Mouse (Mus musculus): ENCODE data around the gene Zfp526. TPM values are rescaled to one million over a fixed set of nuclear protein-coding genes. Genes with fewer than 3 reads are reported as not detected.

The Zfp526 gene
- polyA plus RNA-seq (2015; fragmentation: Nextera tagmentation; extraction: Ambion mirVana), result 2.3 and 2.8 TPM in 2 replicates

DNA sequence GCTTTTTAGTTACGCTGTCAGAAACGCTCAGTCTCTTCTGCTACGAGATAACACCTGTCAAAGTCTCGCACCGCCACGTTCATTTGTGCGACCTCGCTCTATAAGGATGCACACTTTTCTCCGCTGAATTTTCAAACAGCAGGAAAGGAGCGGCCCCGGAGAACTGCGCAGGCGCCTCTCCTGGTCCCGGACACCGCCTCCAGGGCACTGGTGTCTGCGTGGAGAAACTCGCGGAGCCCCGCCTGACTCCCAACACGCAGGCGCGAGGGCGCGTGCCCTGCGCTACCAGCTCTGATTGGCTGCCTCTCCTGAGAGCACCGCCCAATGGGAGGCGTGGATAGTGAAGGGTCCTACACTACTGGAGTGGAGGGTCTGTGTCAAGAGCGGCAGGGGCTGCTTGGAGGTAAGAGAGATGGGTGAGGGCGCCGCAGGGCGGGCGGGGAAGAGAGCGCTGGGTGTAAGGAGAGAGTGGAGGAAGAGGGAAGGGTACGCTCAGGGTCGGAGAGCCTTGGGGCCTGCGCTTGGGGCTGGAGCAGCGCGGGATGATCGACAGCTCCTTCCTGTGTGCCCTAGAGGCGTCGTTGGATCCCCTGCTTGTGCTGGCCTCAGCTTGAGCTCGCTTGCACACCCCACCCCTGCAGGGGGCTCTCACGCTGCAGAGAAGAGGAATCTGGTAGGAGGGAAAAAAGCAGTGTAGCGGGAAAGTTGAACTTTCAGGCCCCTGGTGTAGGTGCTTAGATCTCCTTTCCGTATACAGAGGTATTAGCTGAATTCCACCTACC, at the start of gene Zfp526:
Gene Zfp526 (plus strand): TSS at position 324 of the 782 bp plus-strand sequence.
- ATAC-seq (ENCODE audit: low FRiP score, low read depth), result peak; percentile 95

DNA sequence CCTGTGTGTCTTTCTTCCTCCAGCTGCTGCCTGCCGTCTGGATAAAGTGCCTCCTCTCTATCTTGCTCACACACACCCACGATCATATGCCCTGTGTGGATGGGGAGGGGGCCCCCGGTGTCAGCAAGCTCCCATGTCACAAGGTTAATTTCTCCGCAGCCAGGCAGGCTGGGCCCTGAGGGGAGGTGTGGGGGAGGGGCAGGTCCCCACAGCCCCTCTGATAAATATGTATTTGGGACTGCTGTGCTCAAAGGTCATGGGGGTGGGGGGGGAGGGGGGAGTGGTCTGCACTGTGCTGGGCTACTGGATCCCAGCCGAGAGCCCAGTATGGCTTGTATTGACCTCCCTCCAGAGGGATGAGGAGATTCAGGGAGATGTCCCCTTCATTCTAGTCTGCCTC, 48.6 kb upstream of the Zfp526 start:
- 21% methylated on average over 5 of the region's 5 CpGs for WGBS
- H3K27ac ChIP-seq, result no peak overlapping the region

More for the DNA sequence above, at the start of gene Zfp526:
- no peaks in the 10 kb centered on the region for H3K9me3 ChIP-seq
- no peaks in the 10 kb centered on the region for H3K27me3 ChIP-seq
- peaks cover 30% of the 10 kb centered on the region for H3K36me3 ChIP-seq
- WGBS, result under 1% methylated on average over 41 of the region's 45 CpGs
- peak within 1 kb of the TSS; percentile 94 for H3K4me2 ChIP-seq (replicated peaks)
- H3K9ac ChIP-seq, result peak within 1 kb of the TSS; percentile 85
- peak within 1 kb of the TSS; percentile 92 for H3K27ac ChIP-seq
- peaks cover 31% of the 10 kb centered on the region for H3K4me1 ChIP-seq
- H3K4me3 ChIP-seq, result peak within 1 kb of the TSS; percentile 76

DNA sequence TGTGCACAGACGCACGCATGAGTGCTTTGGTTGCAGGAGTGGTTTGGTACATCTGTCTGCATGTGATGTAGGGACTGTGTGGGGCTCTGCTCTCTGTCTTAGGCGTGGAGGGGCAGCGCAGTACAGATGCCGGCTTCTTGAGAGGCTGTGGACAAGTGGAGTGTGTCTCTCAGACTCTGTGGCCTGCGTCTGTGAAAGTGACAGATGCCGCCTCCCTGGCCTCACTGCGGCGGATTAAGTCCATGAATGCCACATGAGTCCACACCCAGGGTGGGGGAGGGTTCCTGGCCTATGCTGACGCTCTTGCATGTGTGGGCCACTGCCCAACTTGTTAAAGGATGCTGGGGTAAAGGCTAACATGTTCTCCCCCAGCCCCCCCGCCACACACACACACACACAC, 46.9 kb upstream of the Zfp526 start:
- Histone ChIP-seq H3K9me3 (no peaks in the 10 kb centered on the region), H3K27me3 (peaks cover 57% of the 10 kb centered on the region), H3K36me3 (no peaks in the 10 kb centered on the region), H3K4me1 (peaks cover 12% of the 10 kb centered on the region), H3K9ac (no peak overlapping the region), H3K4me2 (replicated peaks) (no peak overlapping the region), H3K27ac (no peak overlapping the region), H3K4me3 (no peak overlapping the region)
- no peak for ATAC-seq (ENCODE audit: low FRiP score, low read depth)
- WGBS, result 51% methylated on average over 11 of the region's 11 CpGs

More for the DNA sequence above, 48.6 kb upstream of the Zfp526 start:
- ATAC-seq (ENCODE audit: low FRiP score, low read depth), result no peak
- H3K36me3 ChIP-seq, result no peaks in the 10 kb centered on the region
- peaks cover 45% of the 10 kb centered on the region for H3K27me3 ChIP-seq
- no peak overlapping the region for H3K4me3 ChIP-seq
- H3K4me1 ChIP-seq, result no peaks in the 10 kb centered on the region
- H3K9ac ChIP-seq, result no peak overlapping the region
- H3K4me2 ChIP-seq (replicated peaks), result no peak overlapping the region
- H3K9me3 ChIP-seq, result no peaks in the 10 kb centered on the region

DNA sequence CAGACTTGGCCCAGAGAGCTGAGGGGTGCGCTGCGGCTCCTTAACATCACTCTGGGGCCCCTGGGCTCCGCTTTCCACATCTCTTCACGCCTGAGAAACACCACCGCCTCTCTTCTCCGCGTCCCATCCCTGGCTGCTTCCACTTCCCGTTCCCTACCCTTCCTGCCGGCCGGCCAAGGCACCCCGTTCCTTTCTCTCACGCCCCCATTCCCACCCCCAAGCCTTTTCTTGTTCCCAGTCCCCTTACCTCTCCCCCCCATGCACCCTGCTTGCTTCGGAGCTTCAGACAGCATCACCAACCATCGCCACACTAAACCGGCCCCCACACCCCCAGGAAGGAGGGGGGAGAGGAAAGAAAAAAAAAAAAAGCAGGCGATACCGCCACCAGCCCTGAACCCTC, 42.9 kb upstream of the Zfp526 start:
- Histone ChIP-seq H3K36me3 (no peaks in the 10 kb centered on the region), H3K27me3 (peaks cover 87% of the 10 kb centered on the region), H3K4me3 (peak overlapping the region; percentile 58), H3K27ac (no peak overlapping the region), H3K9ac (peak overlapping the region; percentile 65), H3K9me3 (no peaks in the 10 kb centered on the region), H3K4me2 (replicated peaks) (peak overlapping the region; percentile 85), H3K4me1 (peaks cover 31% of the 10 kb centered on the region)
- no peak for ATAC-seq (ENCODE audit: low FRiP score, low read depth)
- 1% methylated on average over 17 of the region's 17 CpGs for WGBS

DNA sequence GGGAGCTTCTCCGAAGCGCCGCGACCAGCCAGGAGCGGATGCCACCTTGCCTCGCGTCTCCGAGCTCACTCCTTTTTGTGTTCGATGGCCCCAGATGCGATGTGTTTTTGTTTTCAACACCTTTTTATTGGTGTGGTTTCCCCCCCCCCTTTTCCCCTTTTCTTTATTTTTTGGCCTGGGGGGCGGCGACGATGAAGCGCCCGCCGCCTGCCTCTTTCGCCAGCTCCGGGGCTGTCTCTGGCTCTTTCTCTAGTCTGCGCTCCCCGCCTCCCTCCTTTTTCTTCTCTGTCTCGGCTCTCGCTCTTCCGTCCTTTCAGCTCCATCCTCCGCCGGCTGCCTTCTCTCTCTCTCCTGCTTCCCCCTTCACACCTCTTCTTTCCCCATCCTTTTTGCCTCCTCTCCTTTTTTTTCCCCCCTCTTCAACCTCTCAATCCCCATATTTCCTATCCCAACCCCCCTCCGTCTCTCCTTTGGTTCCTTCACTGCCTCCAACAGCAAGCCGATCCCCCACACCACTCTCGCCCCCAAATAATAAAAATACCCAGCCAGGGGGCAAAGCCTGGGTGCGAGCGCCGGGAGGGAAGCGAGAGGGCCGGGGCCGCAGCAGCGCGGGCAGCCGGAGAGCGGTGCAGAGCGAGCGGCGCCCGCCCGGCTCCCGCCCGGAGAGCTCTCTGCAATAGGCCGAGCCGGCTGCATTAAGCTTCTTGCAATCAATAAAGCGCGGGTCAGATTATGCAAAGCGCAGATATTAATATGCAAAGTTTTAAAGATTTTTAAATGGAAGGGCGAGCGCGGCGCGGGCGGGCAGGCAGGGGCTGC, 42.2 kb upstream of the Zfp526 start:
- Histone ChIP-seq H3K4me3 (peak overlapping the region; percentile 58), H3K4me1 (peaks cover 31% of the 10 kb centered on the region), H3K9ac (peak overlapping the region; percentile 65), H3K36me3 (no peaks in the 10 kb centered on the region), H3K27me3 (peaks cover 94% of the 10 kb centered on the region), H3K9me3 (no peaks in the 10 kb centered on the region), H3K4me2 (replicated peaks) (peak overlapping the region; percentile 85), H3K27ac (no peak overlapping the region)
- WGBS, result 1% methylated on average over 49 of the region's 56 CpGs
- peak; percentile 69; the same call in 1 of the 2 replicates for ATAC-seq (ENCODE audit: low FRiP score, low read depth)

DNA sequence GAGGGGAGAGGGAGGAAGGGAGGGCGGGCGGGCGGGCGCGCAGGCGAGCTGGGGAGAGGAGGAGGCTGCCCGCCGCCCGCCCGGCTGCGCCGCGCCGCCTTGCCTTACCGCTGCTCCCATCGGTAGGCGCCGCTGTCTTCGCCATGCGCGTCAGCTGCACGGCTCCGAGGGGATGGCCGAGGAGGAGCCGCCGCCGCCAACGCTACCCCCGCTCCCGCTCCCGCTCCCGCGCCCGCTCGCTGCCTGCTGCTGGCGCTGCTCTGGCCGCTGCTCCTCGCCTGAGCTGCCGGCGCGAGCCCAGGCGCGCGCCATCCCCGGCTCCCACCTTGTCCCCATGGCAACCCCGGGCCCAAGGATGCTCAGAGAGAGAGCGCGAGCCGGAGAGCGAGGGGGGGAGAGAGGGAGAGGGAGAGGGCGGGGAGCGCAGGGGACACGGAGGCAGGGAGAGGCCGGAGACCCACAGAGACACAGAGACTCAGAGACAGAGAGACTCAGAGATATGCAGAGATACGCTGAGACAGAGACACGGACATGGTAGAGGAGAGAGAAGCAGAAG, 41.5 kb upstream of the Zfp526 start, which contains the start of gene Pou2f2:
Gene Pou2f2 (minus strand): TSS at position 121 of the 556 bp plus-strand sequence.
- Histone ChIP-seq H3K4me1 (peaks cover 31% of the 10 kb centered on the region), H3K9ac (peak within 1 kb of the TSS; percentile 65), H3K36me3 (no peaks in the 10 kb centered on the region), H3K27ac (no peak within 1 kb of the TSS), H3K9me3 (no peaks in the 10 kb centered on the region), H3K4me2 (replicated peaks) (peak within 1 kb of the TSS; percentile 85), H3K27me3 (peaks cover 96% of the 10 kb centered on the region), H3K4me3 (peak within 1 kb of the TSS; percentile 58)
- peak; percentile 91 for ATAC-seq (ENCODE audit: low FRiP score, low read depth)
- WGBS, result 1% methylated on average over 38 of the region's 56 CpGs

DNA sequence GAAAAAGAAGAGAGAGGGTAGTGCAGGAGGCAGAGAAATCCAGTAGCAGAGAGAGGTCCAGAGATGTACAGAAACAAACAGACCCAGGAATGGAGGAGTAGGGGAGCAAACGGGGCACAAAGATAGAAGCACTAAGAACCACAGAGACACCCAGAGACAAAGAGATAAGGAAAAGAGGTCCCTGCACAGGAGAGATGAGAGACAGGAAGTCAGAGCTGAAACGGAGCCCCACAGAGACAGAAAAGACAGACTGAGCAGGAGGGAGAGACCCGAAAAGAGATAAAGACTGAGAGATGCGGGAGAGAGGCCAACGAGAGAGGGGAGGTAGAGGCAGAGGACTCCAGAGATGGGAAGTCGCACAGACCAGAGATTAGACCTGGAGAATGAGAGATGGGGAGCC, 40.7 kb upstream of the Zfp526 start:
- Histone ChIP-seq H3K4me2 (replicated peaks) (peak overlapping the region; percentile 85; the same call in 1 of the 2 replicates), H3K27me3 (peaks cover 90% of the 10 kb centered on the region), H3K9ac (no peak overlapping the region), H3K9me3 (no peaks in the 10 kb centered on the region), H3K4me3 (peak overlapping the region; percentile 58), H3K27ac (no peak overlapping the region), H3K36me3 (no peaks in the 10 kb centered on the region), H3K4me1 (peaks cover 31% of the 10 kb centered on the region)
- 7% methylated on average over 6 of the region's 6 CpGs for WGBS
- no peak for ATAC-seq (ENCODE audit: low FRiP score, low read depth)

DNA sequence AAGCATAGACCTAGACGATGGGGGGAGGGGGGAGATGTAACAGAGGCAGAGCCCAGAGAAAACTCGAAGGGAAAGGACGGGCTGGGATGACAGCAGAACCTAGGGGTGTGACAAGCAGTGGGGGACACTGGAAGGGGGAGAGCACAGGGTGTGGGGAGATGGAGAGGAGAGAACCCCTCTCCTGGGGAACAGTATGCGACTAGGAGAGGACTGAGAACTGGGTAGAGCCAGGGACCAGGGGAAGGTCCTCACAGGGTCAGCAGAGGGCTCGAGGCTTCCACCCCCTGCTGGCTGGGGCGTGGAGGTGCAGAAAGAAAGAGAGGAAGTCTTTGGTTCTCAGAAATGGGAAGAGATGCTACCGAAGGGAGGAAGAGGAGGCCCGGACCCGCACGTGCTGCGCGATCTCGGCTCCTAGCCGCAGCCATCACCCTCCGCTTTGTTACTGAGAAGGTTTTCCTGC, 39.9 kb upstream of the Zfp526 start:
- Histone ChIP-seq H3K36me3 (no peaks in the 10 kb centered on the region), H3K4me1 (peaks cover 31% of the 10 kb centered on the region), H3K27me3 (peaks cover 81% of the 10 kb centered on the region), H3K9me3 (no peaks in the 10 kb centered on the region), H3K27ac (no peak overlapping the region), H3K9ac (no peak overlapping the region), H3K4me3 (peak overlapping the region; percentile 18; the same call in 1 of the 2 replicates), H3K4me2 (replicated peaks) (peak overlapping the region; percentile 45)
- WGBS, result under 1% methylated on average over 15 of the region's 15 CpGs
- no peak for ATAC-seq (ENCODE audit: low FRiP score, low read depth)

DNA sequence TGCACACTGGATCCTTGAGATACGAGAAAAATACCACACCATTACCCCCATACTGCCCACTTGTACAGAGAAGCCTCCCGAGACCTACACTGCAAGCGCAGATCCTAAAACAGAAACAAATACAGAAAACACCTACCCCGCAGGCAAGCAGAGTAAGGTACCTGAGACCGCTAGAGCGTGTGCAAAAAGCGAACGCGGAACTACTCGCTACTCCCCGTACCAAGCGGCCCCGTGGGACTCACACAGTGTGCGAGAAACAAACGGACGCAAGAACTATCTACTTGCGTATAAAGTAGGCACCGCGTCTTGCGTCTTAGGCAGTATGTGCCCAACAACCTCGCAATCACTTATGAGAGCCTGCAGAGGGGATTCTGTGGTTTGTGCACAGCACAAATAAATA, 39.4 kb upstream of the Zfp526 start:
- Histone ChIP-seq H3K9me3 (no peaks in the 10 kb centered on the region), H3K9ac (no peak overlapping the region), H3K27ac (no peak overlapping the region), H3K27me3 (peaks cover 78% of the 10 kb centered on the region), H3K4me3 (peak overlapping the region; percentile 18; the same call in 1 of the 2 replicates), H3K36me3 (no peaks in the 10 kb centered on the region), H3K4me2 (replicated peaks) (peak overlapping the region; percentile 45), H3K4me1 (peaks cover 31% of the 10 kb centered on the region)
- 3% methylated on average over 21 of the region's 21 CpGs for WGBS
- no peak for ATAC-seq (ENCODE audit: low FRiP score, low read depth)

DNA sequence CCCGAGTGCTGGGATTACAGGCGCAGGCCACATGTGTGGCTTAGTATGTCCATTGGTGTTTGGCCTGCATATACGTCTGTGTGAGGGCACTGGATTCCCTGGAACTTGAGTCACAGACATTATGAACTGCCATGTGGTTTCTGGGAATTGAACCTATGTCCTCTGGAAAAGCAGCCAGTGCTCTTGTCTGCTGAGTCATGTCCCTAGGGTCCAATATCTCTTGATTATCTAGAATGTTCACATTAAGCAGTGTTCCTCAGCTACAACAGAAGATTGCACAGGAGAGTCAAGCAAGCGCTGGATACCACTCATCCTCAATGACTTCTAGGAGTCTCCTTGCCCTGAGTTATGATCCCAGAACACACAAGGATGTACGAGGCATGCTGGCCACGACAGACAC, 37.1 kb upstream of the Zfp526 start:
- WGBS, result 73% methylated on average over 6 of the region's 6 CpGs
- Histone ChIP-seq H3K36me3 (no peaks in the 10 kb centered on the region), H3K9ac (no peak overlapping the region), H3K9me3 (no peaks in the 10 kb centered on the region), H3K4me2 (replicated peaks) (no peak overlapping the region), H3K27ac (no peak overlapping the region), H3K4me3 (no peak overlapping the region), H3K4me1 (peaks cover 20% of the 10 kb centered on the region), H3K27me3 (peaks cover 57% of the 10 kb centered on the region)
- no peak for ATAC-seq (ENCODE audit: low FRiP score, low read depth)

DNA sequence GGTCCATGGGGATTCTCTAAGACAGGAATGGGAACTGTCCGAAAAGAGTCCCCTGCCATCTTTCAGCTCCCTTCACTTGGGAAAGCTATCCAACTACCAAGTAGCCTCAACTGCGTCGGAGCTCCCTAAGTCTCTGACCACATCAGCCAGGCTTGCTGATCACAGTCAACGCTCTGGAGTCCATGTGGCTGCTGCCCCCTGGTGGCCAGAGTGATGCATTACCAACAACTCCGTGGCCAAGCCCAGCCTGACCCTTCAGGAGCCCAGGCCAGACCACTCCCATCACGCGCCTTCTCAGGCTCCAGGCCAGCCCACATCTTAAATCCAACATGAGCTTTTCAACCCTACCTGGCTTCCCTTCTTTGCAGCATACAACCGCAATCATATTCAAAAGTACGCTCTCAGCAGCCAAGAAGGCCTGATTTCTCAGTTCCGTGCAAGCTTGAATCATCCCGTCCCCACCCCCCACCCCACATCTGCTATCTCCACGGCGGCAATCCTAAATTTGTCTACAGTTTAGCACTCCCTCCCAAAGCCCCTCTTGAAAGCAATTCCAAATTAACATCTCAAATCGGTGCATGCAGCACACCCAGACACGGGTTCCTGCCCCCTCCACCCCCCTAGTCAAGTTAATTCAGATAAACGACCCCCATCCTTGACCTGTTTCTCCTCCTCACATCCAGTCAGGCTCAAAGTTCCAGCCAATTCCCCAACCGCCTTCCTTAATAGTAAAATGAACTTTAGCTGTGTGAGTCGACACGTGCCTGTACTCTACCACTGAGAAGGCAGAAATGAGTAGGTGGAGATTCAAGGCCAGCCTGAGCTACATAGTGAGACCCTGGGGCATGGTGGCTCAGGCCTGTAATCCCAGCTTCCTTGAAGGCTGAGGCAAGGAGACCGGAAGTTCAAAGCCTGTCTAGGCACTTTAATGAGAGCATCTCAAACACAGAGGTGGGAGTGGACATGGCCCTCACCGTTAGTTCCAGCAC, 33.3 kb upstream of the Zfp526 start:
- Histone ChIP-seq H3K9me3 (no peaks in the 10 kb centered on the region), H3K4me3 (no peak overlapping the region), H3K9ac (no peak overlapping the region), H3K4me1 (no peaks in the 10 kb centered on the region), H3K27me3 (peaks cover 21% of the 10 kb centered on the region), H3K27ac (no peak overlapping the region), H3K4me2 (replicated peaks) (peak overlapping the region; percentile 35), H3K36me3 (no peaks in the 10 kb centered on the region)
- ATAC-seq (ENCODE audit: low FRiP score, low read depth), result peak; percentile 73
- 23% methylated on average over 21 of the region's 21 CpGs for WGBS
